Comparison of ENCODE assay signal across 7 mouse cellular contexts in genomic region chr10:128737435-128737834, GRCm38 (mm10). TPM values are rescaled to one million over a fixed set of nuclear protein-coding genes. Genes with fewer than 3 reads are reported as not detected.
A peak's percentile ranks its signal among the peaks of the same experiment; 100 is the strongest.
DNase-seq lines count a peak whose midpoint lies in the region; ATAC-seq and TF ChIP-seq lines count a peak whose summit lies in the region.

No protein-coding gene starts in this region.

- no peak overlapping the region for H3K4me3 ChIP-seq in forebrain, postnatal 0 days (ENCODE audit: low read depth, low read length)
- peak overlapping the region; percentile 35; the same call in 1 of the 2 replicates for H3K4me3 ChIP-seq in liver, embryonic 11.5 days (ENCODE audit: low read depth, low read length)

- H3K9me3 ChIP-seq in forebrain, postnatal 0 days (ENCODE audit: low read length): no peaks in the 10 kb centered on the region
- H3K9me3 ChIP-seq in liver, embryonic 11.5 days (ENCODE audit: control insufficient read depth, low read length): no peaks in the 10 kb centered on the region

- H3K4me2 ChIP-seq in forebrain, postnatal 0 days (ENCODE audit: low read depth): 0 out of 2 replicates have a peak overlapping the region, but pooled peaks have one; percentile 14
- peak overlapping the region; percentile 68 for H3K4me2 ChIP-seq in liver, embryonic 11.5 days

- no peak for TF ChIP-seq CTCF in forebrain, postnatal 0 days (IDR thresholded peaks at IDR 0.05; ENCODE audit: low read depth)

- WGBS in forebrain, postnatal 0 days: 5% methylated on average over 15 of the region's 15 CpGs
- WGBS in liver, embryonic 11.5 days: 14% methylated on average over 15 of the region's 15 CpGs

- ATAC-seq in forebrain, postnatal 0 days: no peak
- peak; percentile 71 for ATAC-seq in liver, embryonic 11.5 days (replicated peaks; ENCODE audit: low FRiP score)
- ATAC-seq in granulocyte monocyte progenitor cell, adult 5-6 weeks (replicated peaks; ENCODE audit: poor library complexity, severe bottlenecking): no peak

- no peaks in the 10 kb centered on the region for H3K4me1 ChIP-seq in forebrain, postnatal 0 days (ENCODE audit: insufficient read depth)
- H3K4me1 ChIP-seq in liver, embryonic 11.5 days (replicated peaks; ENCODE audit: control insufficient read depth, insufficient read depth, low read length): peaks cover 11% of the 10 kb centered on the region

- no peak overlapping the region for H3K9ac ChIP-seq in forebrain, postnatal 0 days
- peak overlapping the region; percentile 40; the same call in 1 of the 2 replicates for H3K9ac ChIP-seq in liver, embryonic 11.5 days (ENCODE audit: low read depth, low read length)

- no peak overlapping the region for H3K27ac ChIP-seq in forebrain, postnatal 0 days (ENCODE audit: low read depth, low read length)
- no peak overlapping the region for H3K27ac ChIP-seq in liver, embryonic 11.5 days (ENCODE audit: low read depth, low read length)

- 0 out of 2 replicates have a peak, but pooled peaks cover 4% of the 10 kb centered on the region for H3K27me3 ChIP-seq in forebrain, postnatal 0 days (ENCODE audit: insufficient read depth, low read length)
- H3K27me3 ChIP-seq in liver, embryonic 11.5 days (replicated peaks; ENCODE audit: control insufficient read depth, insufficient read depth, low read length): peaks cover 4% of the 10 kb centered on the region

- DNase-seq in ES-CJ7 (ENCODE audit: low read depth, low spot score) (peak; percentile 97), WW6 (ENCODE audit: low read depth, low spot score) (peak; percentile 58)
- no peak for DNase-seq in forebrain, postnatal 0 days
- no peak for DNase-seq in liver, embryonic 11.5 days (ENCODE audit: low spot score)
- peak; percentile 28 for DNase-seq in retina, postnatal 1 day
- no peak for DNase-seq in left cerebral cortex, adult 18-20 months (ENCODE audit: low spot score in 2 of 2)

- no peaks in the 10 kb centered on the region for H3K36me3 ChIP-seq in forebrain, postnatal 0 days (ENCODE audit: insufficient read depth)
- no peaks in the 10 kb centered on the region for H3K36me3 ChIP-seq in liver, embryonic 11.5 days (ENCODE audit: control insufficient read depth, insufficient read depth, low read length)

RNA-seq across cellular contexts. Expression of gene Dgka, which starts 7.2 kb away (rescaled TPM):
- 5.6 and 7.2 TPM in 2 replicates for total RNA-seq in forebrain, postnatal 0 days (2014; rRNA removed)
- 4.3 and 4.8 TPM in 2 replicates for polyA plus RNA-seq in forebrain, postnatal 0 days (2015; fragmentation: Nextera tagmentation; extraction: Ambion mirVana)
- 4.6 and 5.5 TPM in 2 replicates for polyA plus RNA-seq in liver, embryonic 11.5 days (2014; fragmentation: Nextera tagmentation; extraction: Ambion mirVana)
- total RNA-seq in granulocyte monocyte progenitor cell, adult 5-6 weeks (2014; fragmentation: Nextera tagmentation): 13.2 and 15.8 TPM in 2 replicates
- total RNA-seq in granulocyte monocyte progenitor cell, adult 5-6 weeks (2017): 9.4 and 12.0 TPM in 2 replicates
- 1 to 10 TPM; 8.2 to 8.5 TPM for total RNA-seq in left cerebral cortex, adult 18-20 months (2021)

RNA-seq across cellular contexts. Expression of gene Pym1, which starts 10.3 kb away (rescaled TPM):
- 67.7 and 68.4 TPM in 2 replicates for total RNA-seq in forebrain, postnatal 0 days (2014; rRNA removed)
- 51.6 and 61.2 TPM in 2 replicates for polyA plus RNA-seq in forebrain, postnatal 0 days (2015; fragmentation: Nextera tagmentation; extraction: Ambion mirVana)
- 40.1 and 42.1 TPM in 2 replicates for polyA plus RNA-seq in liver, embryonic 11.5 days (2014; fragmentation: Nextera tagmentation; extraction: Ambion mirVana)
- 43.5 and 52.0 TPM in 2 replicates for total RNA-seq in granulocyte monocyte progenitor cell, adult 5-6 weeks (2014; fragmentation: Nextera tagmentation)
- 47.6 and 82.5 TPM in 2 replicates for total RNA-seq in granulocyte monocyte progenitor cell, adult 5-6 weeks (2017)
- total RNA-seq in left cerebral cortex, adult 18-20 months (2021): 10 to 100 TPM; 25.0 to 25.7 TPM

RNA-seq across cellular contexts. Expression of gene Cdk2, which starts 32.6 kb away (rescaled TPM):
- 8.5 and 10.0 TPM in 2 replicates for total RNA-seq in forebrain, postnatal 0 days (2014; rRNA removed)
- polyA plus RNA-seq in forebrain, postnatal 0 days (2015; fragmentation: Nextera tagmentation; extraction: Ambion mirVana): 9.9 and 10.3 TPM in 2 replicates
- 102 and 117 TPM in 2 replicates for polyA plus RNA-seq in liver, embryonic 11.5 days (2014; fragmentation: Nextera tagmentation; extraction: Ambion mirVana)
- total RNA-seq in granulocyte monocyte progenitor cell, adult 5-6 weeks (2014; fragmentation: Nextera tagmentation): 101 and 134 TPM in 2 replicates
- 60.3 and 73.1 TPM in 2 replicates for total RNA-seq in granulocyte monocyte progenitor cell, adult 5-6 weeks (2017)
- 1 to 10 TPM; 1.4 to 2.6 TPM for total RNA-seq in left cerebral cortex, adult 18-20 months (2021)

RNA-seq across cellular contexts. Expression of gene Pmel, which starts 33.4 kb away (rescaled TPM):
- total RNA-seq in forebrain, postnatal 0 days (2014; rRNA removed): 0.85 and 1.2 TPM in 2 replicates
- polyA plus RNA-seq in forebrain, postnatal 0 days (2015; fragmentation: Nextera tagmentation; extraction: Ambion mirVana): 0.67 and 0.86 TPM in 2 replicates
- polyA plus RNA-seq in liver, embryonic 11.5 days (2014; fragmentation: Nextera tagmentation; extraction: Ambion mirVana): 0.83 and 0.85 TPM in 2 replicates
- total RNA-seq in granulocyte monocyte progenitor cell, adult 5-6 weeks (2014; fragmentation: Nextera tagmentation): 0.28 and 2.6 TPM in 2 replicates
- 0.52 and 1.6 TPM in 2 replicates for total RNA-seq in granulocyte monocyte progenitor cell, adult 5-6 weeks (2017)
- total RNA-seq in left cerebral cortex, adult 18-20 months (2021): under 1 TPM; 0.54 to 0.88 TPM

RNA-seq across cellular contexts. Expression of gene Rab5b, which starts 41.4 kb away (rescaled TPM):
- total RNA-seq in forebrain, postnatal 0 days (2014; rRNA removed): 133 TPM in 2 replicates
- polyA plus RNA-seq in forebrain, postnatal 0 days (2015; fragmentation: Nextera tagmentation; extraction: Ambion mirVana): 104 and 118 TPM in 2 replicates
- polyA plus RNA-seq in liver, embryonic 11.5 days (2014; fragmentation: Nextera tagmentation; extraction: Ambion mirVana): 46.9 and 47.1 TPM in 2 replicates
- total RNA-seq in granulocyte monocyte progenitor cell, adult 5-6 weeks (2014; fragmentation: Nextera tagmentation): 43.7 and 43.8 TPM in 2 replicates
- total RNA-seq in granulocyte monocyte progenitor cell, adult 5-6 weeks (2017): 45.7 and 58.0 TPM in 2 replicates
- total RNA-seq in left cerebral cortex, adult 18-20 months (2021): 100 to 1,000 TPM; 131 to 136 TPM

Comparison
In these comparisons a context has a peak if more than half of its experiments do, and no peak if none do; other contexts are left out.
1. DNase-seq: peak in ES-CJ7 (single experiment), WW6 (single experiment) and retina, postnatal 1 day (single experiment); none in forebrain, postnatal 0 days (single experiment), liver, embryonic 11.5 days (single experiment) and left cerebral cortex, adult 18-20 months (0 of 2).